Mouse (Mus musculus) limb, embryonic 12.5 days (tissue): ENCODE results near the gene Irx4. TPM values are rescaled to one million over a fixed set of nuclear protein-coding genes. Genes with fewer than 3 reads are reported as not detected.

Experiments used
- ATAC-seq: fragments of 200-750 bp; cut with Nextera tagmentation; 2 replicates; pipeline ENCODE4 v1.8.0; 2017; ENCODE audit warnings: low read depth, moderate TSS enrichment; ENCODE audit not compliant: insufficient number of reproducible peaks, insufficient read depth, low FRiP score, low TSS enrichment
- H3K27ac ChIP-seq: fragments of 300-500 bp; sonication (generic); 2 replicates; pipeline ENCODE4 v1.5.1; 2016; ENCODE audit warnings: mild to moderate bottlenecking, moderate library complexity
- H3K27me3 ChIP-seq: fragments of 300-500 bp; sonication (generic); 2 replicates; pipeline ENCODE4 v1.6.1; 2016; ENCODE audit warnings: mild to moderate bottlenecking, moderate library complexity
- H3K36me3 ChIP-seq: fragments of 300-500 bp; sonication (generic); 2 replicates; pipeline ENCODE4 v1.6.1; 2016; ENCODE audit warnings: mild to moderate bottlenecking, moderate library complexity
- H3K4me1 ChIP-seq: fragments of 300-500 bp; sonication (generic); replicated peaks from 2 replicates; pipeline ENCODE4 v1.6.1; 2016
- H3K4me2 ChIP-seq: fragments of 300-500 bp; sonication (generic); 2 replicates; pipeline ENCODE4 v1.6.1; 2016; ENCODE audit warnings: mild to moderate bottlenecking, moderate library complexity
- H3K4me3 ChIP-seq: fragments of 300-500 bp; sonication (generic); replicated peaks from 2 replicates; pipeline ENCODE4 v1.5.1; 2016; ENCODE audit warnings: mild to moderate bottlenecking
- H3K9ac ChIP-seq: fragments of 300-500 bp; sonication (generic); replicated peaks from 2 replicates; pipeline ENCODE4 v1.6.1; 2016; ENCODE audit warnings: mild to moderate bottlenecking, moderate library complexity
- H3K9me3 ChIP-seq: fragments of 300-500 bp; sonication (generic); 2 replicates; pipeline ENCODE4 v1.6.1; 2016; ENCODE audit warnings: mild to moderate bottlenecking, moderate library complexity
- WGBS: fragments of 180-500 bp; shearing (Covaris S2); methylation state at CpG from one replicate; pipeline ENCODE4 v1.1.7; 2016; 5-methylcytosine and 5-hydroxymethylcytosine counted together
- polyA plus RNA-seq: library from polyadenylated mRNA; unstranded; fragments of >200 nt; fragmentation: Nextera tagmentation; extraction: Ambion mirVana; gene quantifications from 2 replicates; pipeline ENCODE4 v1.2.1, GENCODE M21; 2016

The Irx4 gene
- polyA plus RNA-seq, 1 experiment from 2014 or later: 5.8 TPM

DNA sequence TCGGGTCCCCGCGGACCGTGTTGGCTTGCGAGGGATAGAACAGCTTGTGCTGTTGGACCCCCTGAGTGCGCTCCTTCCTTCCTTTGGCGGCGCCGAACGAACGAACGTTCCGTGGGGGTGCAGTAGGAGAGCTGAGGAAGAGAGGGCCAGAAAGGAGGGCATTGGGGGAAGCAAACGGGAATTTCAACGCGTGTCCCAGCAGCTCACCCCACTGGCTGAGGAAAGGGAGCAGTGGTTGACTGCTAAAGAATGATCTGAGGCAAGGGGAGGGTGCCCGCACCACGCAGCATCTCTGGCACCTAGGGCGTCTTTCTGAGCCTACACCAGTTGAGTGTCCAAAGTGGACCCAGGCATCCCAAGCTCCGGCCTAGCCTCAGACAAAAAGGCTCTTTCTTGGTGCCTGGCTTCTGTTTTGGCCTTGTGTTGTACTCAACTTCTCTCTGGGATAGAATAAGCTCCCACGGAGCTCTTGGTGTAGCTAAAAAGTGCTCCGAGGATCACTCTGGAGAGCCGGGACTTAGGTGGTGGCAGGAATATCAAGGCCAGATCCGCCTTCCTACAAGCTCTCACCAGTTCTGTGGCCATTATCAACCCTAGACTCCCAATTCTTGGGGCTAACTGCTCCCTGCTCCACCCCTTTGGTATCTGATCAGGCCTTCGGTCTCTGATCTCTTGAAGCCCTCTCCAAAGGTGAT lies 904 bp downstream of the Irx4 start:
- 5% methylated on average over 24 of the region's 25 CpGs for WGBS
- peaks cover 100% of the 10 kb centered on the region for H3K27me3 ChIP-seq
- H3K4me1 ChIP-seq: peaks cover 30% of the 10 kb centered on the region
- H3K27ac ChIP-seq: no peak overlapping the region
- ATAC-seq: no peak
- H3K4me3 ChIP-seq: peak overlapping the region; percentile 53
- no peaks in the 10 kb centered on the region for H3K36me3 ChIP-seq
- peak overlapping the region; percentile 91 for H3K4me2 ChIP-seq
- peak overlapping the region; percentile 48 for H3K9ac ChIP-seq
- H3K9me3 ChIP-seq: no peaks in the 10 kb centered on the region

DNA sequence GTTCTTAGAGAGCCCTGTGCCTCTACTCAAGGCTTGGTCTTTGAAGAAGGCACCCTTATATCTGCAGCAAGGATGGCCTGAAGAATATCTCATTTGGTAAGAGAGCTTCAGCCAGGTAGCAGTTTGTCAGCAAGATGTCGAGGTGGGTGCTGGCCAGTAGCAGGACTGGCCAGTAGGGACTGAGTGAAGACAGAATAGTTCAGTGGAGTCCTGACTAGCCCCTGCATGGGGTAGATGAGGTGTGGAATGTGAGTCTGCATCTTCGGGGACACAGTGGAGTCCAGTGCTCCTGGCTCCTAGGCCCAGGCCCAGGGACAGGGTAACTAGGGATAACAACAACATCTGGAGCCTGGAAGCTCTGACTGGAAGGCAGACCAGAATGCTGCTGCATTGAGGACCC lies 1.6 kb downstream of the Irx4 start:
- no peaks in the 10 kb centered on the region for H3K36me3 ChIP-seq
- no peak overlapping the region for H3K27ac ChIP-seq
- peaks cover 30% of the 10 kb centered on the region for H3K4me1 ChIP-seq
- H3K4me2 ChIP-seq: no peak overlapping the region
- no peak overlapping the region for H3K4me3 ChIP-seq
- H3K9me3 ChIP-seq: no peaks in the 10 kb centered on the region
- H3K9ac ChIP-seq: no peak overlapping the region
- WGBS: 12% methylated on average over 2 of the region's 2 CpGs
- peaks cover 100% of the 10 kb centered on the region for H3K27me3 ChIP-seq
- no peak for ATAC-seq

DNA sequence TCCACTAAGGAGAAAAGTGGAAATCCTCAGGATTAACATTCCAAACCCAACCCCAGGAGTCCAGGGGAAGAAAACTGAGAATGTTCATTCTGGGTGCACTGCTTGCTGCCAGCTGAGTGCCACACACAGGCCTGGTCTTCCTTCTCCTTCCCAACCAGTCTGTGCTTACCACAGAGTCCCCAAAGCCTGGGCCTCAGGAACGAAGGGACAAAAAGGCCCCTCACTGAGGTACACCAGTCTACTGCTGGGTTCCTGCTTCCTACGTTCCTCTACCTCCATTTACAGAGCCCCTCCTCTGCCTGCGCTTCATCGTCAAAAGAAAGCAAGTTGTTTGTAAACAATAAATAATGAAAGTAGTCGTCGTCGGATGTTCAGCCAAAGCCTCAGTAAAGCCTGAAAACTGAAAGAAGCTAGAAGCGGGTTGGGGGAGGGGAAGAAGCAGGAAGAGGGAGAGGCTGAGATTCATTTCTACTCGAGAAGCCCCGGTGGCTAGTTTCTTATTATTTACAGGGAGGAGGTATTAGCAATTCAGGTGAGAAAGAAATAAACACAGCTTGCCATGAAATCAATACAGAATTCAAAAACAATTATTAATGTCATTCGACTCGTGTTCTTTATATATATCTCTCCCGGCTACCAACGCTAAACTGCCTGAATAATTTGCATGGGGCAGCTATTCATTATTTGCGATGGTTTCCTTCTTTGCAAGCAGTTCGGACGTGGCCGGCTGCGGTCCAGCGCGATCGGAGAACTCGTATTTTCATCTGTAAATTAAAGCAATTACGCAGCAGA lies 2.3 kb downstream of the Irx4 start:
- Histone ChIP-seq H3K9me3 (no peaks in the 10 kb centered on the region), H3K4me2 (peak overlapping the region; percentile 30; the same call in 1 of the 2 replicates), H3K4me3 (peak overlapping the region; percentile 13), H3K27me3 (peaks cover 100% of the 10 kb centered on the region), H3K27ac (no peak overlapping the region), H3K4me1 (peaks cover 30% of the 10 kb centered on the region), H3K36me3 (no peaks in the 10 kb centered on the region), H3K9ac (no peak overlapping the region)
- no peak for ATAC-seq
- 2% methylated on average over 24 of the region's 24 CpGs for WGBS

DNA sequence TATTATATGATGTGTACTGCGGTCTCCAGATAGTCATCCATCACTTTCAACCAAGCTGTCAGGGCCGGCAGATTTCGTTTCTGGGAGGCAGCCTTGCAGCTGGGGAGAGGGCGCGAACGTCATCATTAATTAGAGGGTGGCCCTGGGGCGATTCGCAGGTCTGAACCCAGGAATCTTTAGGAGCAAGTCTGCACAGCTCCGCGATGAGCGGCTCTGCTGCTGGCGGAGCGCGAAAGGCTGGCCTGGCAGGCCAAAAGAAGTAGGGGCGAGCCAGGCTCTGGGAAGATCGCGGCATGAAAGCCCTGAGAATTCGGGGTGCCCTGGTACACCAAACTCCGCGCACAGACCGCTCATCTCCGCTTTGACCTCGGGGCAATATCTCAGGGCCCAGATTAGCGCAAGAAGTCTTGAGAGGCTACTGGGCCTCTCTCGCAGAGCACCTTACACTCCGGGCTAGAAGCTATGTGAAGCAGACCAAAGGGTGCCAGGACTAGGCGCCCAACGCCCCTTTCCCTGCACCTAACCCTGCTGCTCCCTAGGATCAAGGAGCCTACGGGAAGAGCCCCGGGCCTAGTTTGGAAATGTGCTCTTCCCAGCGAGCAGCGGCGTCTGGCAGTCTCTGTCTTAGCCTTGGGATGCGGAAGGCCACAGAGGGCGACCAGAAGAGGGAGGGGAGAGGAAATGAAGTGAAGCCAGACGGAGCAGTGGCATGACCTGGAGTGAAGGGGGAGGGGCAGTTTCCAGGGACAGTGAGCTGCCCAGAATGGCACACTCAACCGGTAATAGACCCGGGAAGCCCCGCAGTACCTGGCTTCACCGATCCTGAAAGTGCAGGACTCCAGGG lies 3.1 kb downstream of the Irx4 start:
- H3K9me3 ChIP-seq: no peaks in the 10 kb centered on the region
- peak overlapping the region; percentile 30 for H3K4me2 ChIP-seq
- no peak for ATAC-seq
- H3K27ac ChIP-seq: 0 out of 2 replicates have a peak overlapping the region, but pooled peaks have one; percentile 12
- H3K36me3 ChIP-seq: no peaks in the 10 kb centered on the region
- whole genome bisulfite sequencing: under 1% methylated on average over 40 of the region's 40 CpGs
- peaks cover 100% of the 10 kb centered on the region for H3K27me3 ChIP-seq
- H3K4me3 ChIP-seq: peak overlapping the region; percentile 13
- H3K4me1 ChIP-seq: peaks cover 31% of the 10 kb centered on the region
- 0 out of 2 replicates have a peak overlapping the region, but pooled peaks have one; percentile 34 for H3K9ac ChIP-seq

DNA sequence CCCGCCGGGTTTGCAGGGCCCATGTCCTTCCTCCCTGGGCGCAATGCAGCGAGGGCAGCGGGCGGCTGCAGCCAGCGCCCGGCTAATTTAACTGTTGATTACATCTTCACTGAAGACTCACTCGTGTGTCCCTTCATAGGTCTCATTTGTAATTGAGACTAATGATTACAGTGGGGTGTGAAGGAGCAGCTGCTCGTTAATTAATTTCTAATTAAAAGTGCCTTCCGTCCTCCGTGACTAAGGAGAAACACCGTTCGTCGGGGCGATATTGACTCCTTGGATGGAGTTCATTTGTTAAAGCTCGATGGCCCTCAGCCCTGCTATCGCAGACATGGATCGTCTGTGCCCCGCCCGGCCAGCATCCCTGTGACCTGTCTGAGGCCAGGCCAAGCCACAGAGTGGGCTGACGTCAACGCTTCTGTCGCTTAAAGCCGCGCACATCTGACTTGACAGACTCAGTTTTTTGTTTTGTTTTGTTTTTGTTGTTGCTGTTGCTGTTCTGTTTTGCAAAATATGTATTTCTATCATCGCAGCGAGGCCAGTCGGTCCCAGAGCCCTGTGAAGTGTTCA lies 4.0 kb downstream of the Irx4 start:
- no peak overlapping the region for H3K27ac ChIP-seq
- peak overlapping the region; percentile 30; the same call in 1 of the 2 replicates for H3K4me2 ChIP-seq
- peaks cover 39% of the 10 kb centered on the region for H3K4me1 ChIP-seq
- H3K36me3 ChIP-seq: no peaks in the 10 kb centered on the region
- H3K9me3 ChIP-seq: no peaks in the 10 kb centered on the region
- peak overlapping the region; percentile 13; the same call in 1 of the 2 replicates for H3K4me3 ChIP-seq
- ATAC-seq: no peak
- no peak overlapping the region for H3K9ac ChIP-seq
- 3% methylated on average over 29 of the region's 29 CpGs for WGBS
- H3K27me3 ChIP-seq: peaks cover 100% of the 10 kb centered on the region

DNA sequence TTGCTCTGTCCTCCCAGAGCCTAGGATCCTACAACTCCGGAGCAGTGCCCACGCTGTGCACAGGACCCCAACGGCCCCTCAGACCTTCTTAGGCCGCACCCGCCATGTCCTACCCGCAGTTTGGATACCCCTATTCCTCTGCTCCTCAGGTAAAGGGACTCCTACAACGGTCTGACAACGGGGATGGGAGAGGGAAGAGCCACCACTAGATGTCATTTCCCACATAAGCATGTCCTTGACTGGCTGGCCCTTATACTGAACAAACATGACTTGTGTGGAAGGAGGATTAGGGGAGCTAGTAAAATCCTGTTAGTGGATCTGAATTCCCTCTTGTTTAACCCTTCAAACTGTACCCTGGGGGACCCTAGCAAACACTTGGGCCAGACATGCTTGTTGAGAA lies 4.6 kb downstream of the Irx4 start:
- H3K4me1 ChIP-seq: peaks cover 39% of the 10 kb centered on the region
- no peaks in the 10 kb centered on the region for H3K36me3 ChIP-seq
- no peak for ATAC-seq
- peaks cover 100% of the 10 kb centered on the region for H3K27me3 ChIP-seq
- no peaks in the 10 kb centered on the region for H3K9me3 ChIP-seq
- 0 out of 2 replicates have a peak overlapping the region, but pooled peaks have one; percentile 29 for H3K4me3 ChIP-seq
- no peak overlapping the region for H3K27ac ChIP-seq
- H3K9ac ChIP-seq: no peak overlapping the region
- 19% methylated on average over 8 of the region's 8 CpGs for WGBS
- H3K4me2 ChIP-seq: no peak overlapping the region

DNA sequence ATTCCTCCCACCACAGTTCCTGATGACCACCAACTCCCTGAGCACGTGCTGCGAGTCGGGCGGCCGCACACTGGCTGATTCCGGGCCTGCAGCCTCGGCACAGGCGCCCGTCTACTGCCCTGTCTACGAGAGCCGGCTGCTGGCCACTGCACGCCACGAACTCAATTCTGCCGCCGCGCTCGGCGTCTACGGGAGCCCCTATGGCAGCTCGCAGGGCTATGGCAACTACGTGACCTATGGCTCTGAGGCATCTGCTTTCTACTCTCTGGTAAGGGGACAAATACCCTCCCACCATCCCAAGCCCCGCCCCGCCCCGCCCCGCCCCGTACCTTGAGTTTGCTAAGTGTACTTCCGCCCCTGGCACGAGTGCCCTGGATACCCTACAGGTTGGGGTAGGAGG lies 5.2 kb downstream of the Irx4 start:
- ATAC-seq: peak; percentile 15; the same call in 1 of the 2 replicates
- H3K27ac ChIP-seq: no peak overlapping the region
- no peak overlapping the region for H3K9ac ChIP-seq
- H3K27me3 ChIP-seq: peaks cover 100% of the 10 kb centered on the region
- peak overlapping the region; percentile 50 for H3K4me2 ChIP-seq
- H3K4me1 ChIP-seq: peaks cover 34% of the 10 kb centered on the region
- peak overlapping the region; percentile 29 for H3K4me3 ChIP-seq
- H3K36me3 ChIP-seq: no peaks in the 10 kb centered on the region
- H3K9me3 ChIP-seq: no peaks in the 10 kb centered on the region
- WGBS: 2% methylated on average over 28 of the region's 28 CpGs

DNA sequence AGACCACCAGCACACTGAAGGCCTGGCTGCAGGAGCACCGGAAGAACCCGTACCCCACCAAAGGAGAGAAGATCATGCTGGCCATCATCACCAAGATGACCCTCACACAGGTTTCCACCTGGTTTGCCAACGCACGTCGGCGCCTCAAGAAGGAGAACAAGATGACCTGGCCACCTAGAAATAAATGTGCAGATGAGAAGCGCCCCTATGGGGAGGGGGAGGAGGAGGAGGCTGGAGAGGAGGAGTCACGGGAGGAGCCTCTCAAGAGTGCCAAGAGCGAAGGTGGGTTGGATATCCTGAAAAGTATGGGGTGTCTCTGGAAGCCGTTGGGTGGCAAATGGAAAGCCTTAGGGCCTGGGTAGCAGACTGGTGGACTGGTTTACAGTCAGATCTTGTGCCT lies 7.3 kb downstream of the Irx4 start:
- 12% methylated on average over 10 of the region's 10 CpGs for WGBS
- peaks cover 34% of the 10 kb centered on the region for H3K4me1 ChIP-seq
- H3K4me2 ChIP-seq: no peak overlapping the region
- no peak overlapping the region for H3K27ac ChIP-seq
- no peak for ATAC-seq
- no peaks in the 10 kb centered on the region for H3K36me3 ChIP-seq
- no peaks in the 10 kb centered on the region for H3K9me3 ChIP-seq
- H3K9ac ChIP-seq: no peak overlapping the region
- H3K4me3 ChIP-seq: no peak overlapping the region
- H3K27me3 ChIP-seq: peaks cover 100% of the 10 kb centered on the region

DNA sequence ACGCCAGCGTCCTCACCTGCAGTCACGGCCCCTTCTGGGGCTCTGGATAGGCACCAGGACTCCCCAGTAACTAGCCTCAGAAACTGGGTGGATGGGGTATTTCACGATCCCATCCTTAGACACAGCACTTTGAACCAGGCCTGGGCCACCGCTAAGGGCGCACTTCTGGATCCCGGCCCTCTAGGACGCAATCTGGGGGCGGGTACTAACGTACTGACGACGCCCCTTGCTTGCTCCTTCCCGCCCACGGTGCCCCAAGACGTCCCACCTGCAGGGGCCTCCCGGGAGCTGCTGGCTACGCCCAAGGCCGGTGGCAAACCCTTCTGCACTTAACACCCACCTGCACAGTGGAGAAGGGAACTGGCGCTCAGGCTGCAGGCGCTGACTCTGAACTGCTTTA lies 8.4 kb downstream of the Irx4 start:
- no peak for ATAC-seq
- H3K4me2 ChIP-seq: peak overlapping the region; percentile 24; the same call in 1 of the 2 replicates
- peaks cover 25% of the 10 kb centered on the region for H3K4me1 ChIP-seq
- H3K9me3 ChIP-seq: no peaks in the 10 kb centered on the region
- WGBS: under 1% methylated on average over 20 of the region's 20 CpGs
- H3K4me3 ChIP-seq: 0 out of 2 replicates have a peak overlapping the region, but pooled peaks have one; percentile 7
- H3K9ac ChIP-seq: no peak overlapping the region
- H3K36me3 ChIP-seq: no peaks in the 10 kb centered on the region
- H3K27me3 ChIP-seq: peaks cover 100% of the 10 kb centered on the region
- H3K27ac ChIP-seq: no peak overlapping the region

DNA sequence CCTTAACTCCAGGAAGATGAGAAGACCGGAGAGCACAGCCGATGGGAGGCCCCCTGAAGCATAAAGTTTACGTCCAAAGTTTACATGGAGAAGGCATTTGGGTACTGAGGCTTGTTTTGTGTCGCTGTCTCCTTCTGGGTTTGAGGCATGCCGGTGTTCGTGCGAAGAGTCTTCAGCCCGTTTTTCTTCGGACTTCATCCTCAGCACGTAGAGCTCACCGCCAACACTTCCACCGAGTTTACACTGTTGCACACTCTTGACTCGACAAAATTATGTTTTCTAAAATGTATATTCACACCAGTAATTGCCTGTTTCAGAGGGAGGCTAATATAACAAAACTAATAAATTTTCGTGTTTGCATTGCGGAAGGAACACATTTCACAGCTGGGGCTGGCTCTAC lies 9.0 kb downstream of the Irx4 start:
- Histone ChIP-seq H3K4me1 (peaks cover 22% of the 10 kb centered on the region), H3K4me3 (no peak overlapping the region), H3K9ac (no peak overlapping the region), H3K27ac (no peak overlapping the region), H3K9me3 (no peaks in the 10 kb centered on the region), H3K27me3 (peaks cover 100% of the 10 kb centered on the region), H3K4me2 (no peak overlapping the region), H3K36me3 (no peaks in the 10 kb centered on the region)
- no peak for ATAC-seq
- WGBS: 8% methylated on average over 15 of the region's 15 CpGs
